Mouse (Mus musculus) neural tube, embryonic 13.5 days (tissue): ENCODE data around the gene Ros1. TPM values are rescaled to one million over a fixed set of nuclear protein-coding genes. Genes with fewer than 3 reads are reported as not detected.

ENCODE experiments used
- microRNA-seq: library from miRNA; unstranded; fragments of <30 nt; microRNA quantifications from one replicate; pipeline ENCODE4, GENCODE M21; 2016
- polyA plus RNA-seq: library from polyadenylated mRNA; unstranded; fragments of >200 nt; fragmentation: Nextera tagmentation; extraction: Ambion mirVana; gene quantifications from 2 replicates; pipeline ENCODE4 v1.2.1, GENCODE M21; 2015

Gene Ros1
- polyA plus RNA-seq, 1 experiment from 2014 or later: not detected

Small RNAs within 50 kb of the gene (microRNA-seq; reads per million reads assigned to microRNA genes)
- not detected for gene Gm24084

Other genes starting within 250 kb of the Ros1 start
- gene Vgll2, start 172.7 kb downstream of the Ros1 start, polyA plus RNA-seq: 1.8 and 4.7 TPM in 2 replicates
- 35.2 and 37.0 TPM in 2 replicates for gene Dcbld1, start 38.4 kb upstream of the Ros1 start, polyA plus RNA-seq
- not detected in 2 replicates for gene Gm26741, start 163.5 kb upstream of the Ros1 start, polyA plus RNA-seq
- 29.1 and 32.2 TPM in 2 replicates for gene Gopc, start 186.9 kb upstream of the Ros1 start, polyA plus RNA-seq
- gene Nepn, start 193.7 kb upstream of the Ros1 start, polyA plus RNA-seq: not detected in 2 replicates
- gene Nus1, start 222.3 kb upstream of the Ros1 start, polyA plus RNA-seq: 15.6 and 19.0 TPM in 2 replicates